Mouse (Mus musculus) cortical plate, adult 2 months (tissue): ENCODE data around the gene Mri1.
A peak's percentile ranks its signal among the peaks of the same experiment; 100 is the strongest.

ENCODE experiments used
- CTCF ChIP-seq: fragments of 200-500 bp; IDR thresholded peaks from 2 replicates; pipeline ENCODE4 v1.5.1; 2011; ENCODE audit warnings: mild to moderate bottlenecking, control low read depth, low read length; ENCODE audit not compliant: insufficient read depth; ENCODE audit errors: extremely low read depth
- POLR2A ChIP-seq: fragments of 200-500 bp; IDR thresholded peaks from 2 replicates; pipeline ENCODE4 v1.6.1; 2011; ENCODE audit warnings: mild to moderate bottlenecking, low read length, control low read depth; ENCODE audit not compliant: insufficient read depth; ENCODE audit errors: extremely low read depth

- TF ChIP-seq POLR2A: no peak
- TF ChIP-seq CTCF: peak; percentile 80
Measured at GRCm38 (mm10) chr8:84210167-84210791, 46.8 kb downstream of the Mri1 start.
